Mouse (Mus musculus): ENCODE results near the gene Slc9a6.

The Slc9a6 gene

DNA sequence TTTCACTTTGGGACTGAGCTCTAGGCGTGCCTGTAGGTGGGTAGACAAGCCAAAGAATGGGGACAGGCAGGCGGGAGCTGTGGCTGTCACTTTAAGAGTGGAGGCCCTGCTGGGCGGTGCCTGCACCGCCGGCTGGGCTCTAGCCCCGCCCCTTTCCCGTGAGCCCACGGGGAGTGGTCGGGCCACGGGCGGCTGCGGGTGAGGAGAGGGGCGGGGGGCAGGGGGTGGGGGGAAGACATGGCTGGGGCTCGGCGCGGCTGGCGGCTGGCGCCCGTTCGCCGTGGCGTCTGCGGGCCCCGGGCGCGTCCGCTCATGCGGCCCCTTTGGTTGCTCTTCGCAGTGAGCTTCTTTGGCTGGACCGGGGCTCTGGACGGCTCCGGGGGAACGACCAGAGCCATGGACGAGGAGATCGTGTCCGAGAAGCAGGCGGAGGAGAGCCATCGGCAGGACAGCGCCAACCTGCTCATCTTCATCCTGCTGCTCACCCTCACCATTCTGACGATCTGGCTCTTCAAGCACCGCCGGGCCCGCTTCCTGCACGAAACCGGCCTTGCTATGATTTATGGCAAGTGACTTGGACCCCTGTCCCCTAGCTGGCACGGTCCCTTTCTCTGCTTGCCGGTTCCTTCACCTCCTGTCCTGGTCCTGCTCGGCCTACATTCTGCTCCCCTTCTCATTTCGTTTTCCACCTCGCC is at the start of gene Slc9a6:
Slc9a6 (plus strand) TSS at position 135 of the 695 bp plus-strand sequence.
- in situ Hi-C loops (cut with MboI, MseI): no loop called here

DNA sequence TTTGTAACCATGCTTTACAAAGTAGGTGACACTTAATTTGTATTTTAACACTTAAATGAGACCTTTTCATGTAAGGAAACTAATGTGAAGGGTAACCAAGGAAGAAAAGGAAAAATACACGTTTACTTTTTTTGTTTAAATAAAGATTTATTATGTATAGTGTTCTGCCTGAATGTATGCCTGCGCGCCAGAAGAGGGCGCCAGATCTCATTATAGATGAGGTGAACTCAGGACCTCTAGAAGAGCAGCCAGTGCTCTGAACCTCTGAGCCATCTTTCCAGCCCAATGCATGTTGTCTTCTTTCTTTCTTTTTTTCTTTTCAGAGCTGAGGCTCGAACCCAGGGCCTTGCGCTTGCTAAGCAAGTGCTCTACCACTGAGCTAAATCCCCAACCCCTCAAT is 37.1 kb upstream of the Slc9a6 start:
- in situ Hi-C loops (cut with MboI, MseI): no loop called here

GRCm38 (mm10) chrX:56578200-56578599 is 31.4 kb upstream of the Slc9a6 start:
- in situ Hi-C loops (cut with MboI, MseI): no loop called here

DNA sequence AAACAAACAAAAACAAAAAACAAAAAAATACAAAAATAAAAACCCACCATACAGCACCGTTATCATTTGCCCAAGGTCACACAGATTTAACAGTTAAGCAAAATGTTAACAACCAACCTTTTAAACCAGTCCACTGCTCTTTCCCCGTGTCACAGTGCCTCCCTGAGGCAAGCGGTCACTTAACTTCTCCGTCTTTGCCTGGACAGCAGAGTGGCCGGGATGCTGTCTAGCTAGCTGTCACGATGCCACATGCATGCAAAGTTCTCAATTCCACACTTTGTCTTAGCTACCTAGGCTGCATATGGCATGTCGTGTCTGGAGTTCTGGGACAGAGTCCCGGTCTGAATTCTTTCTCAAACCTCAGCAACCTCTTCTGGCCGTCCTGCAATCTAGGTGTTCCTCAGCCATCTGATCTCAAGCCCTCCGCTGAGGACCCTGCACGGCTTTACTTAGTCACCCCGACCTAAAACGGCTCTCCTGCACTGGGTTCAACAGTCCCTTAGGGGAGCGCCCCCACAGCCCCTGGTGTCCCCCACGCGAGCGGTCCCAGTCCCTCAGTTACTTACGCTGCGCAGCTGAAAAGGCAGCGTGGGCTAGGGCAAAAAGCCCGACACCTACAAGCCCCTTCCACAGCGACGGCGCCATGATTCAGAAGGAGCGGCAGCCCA is 12.2 kb upstream of the Slc9a6 start:
- in situ Hi-C loops (cut with MboI, MseI): no loop called here

DNA sequence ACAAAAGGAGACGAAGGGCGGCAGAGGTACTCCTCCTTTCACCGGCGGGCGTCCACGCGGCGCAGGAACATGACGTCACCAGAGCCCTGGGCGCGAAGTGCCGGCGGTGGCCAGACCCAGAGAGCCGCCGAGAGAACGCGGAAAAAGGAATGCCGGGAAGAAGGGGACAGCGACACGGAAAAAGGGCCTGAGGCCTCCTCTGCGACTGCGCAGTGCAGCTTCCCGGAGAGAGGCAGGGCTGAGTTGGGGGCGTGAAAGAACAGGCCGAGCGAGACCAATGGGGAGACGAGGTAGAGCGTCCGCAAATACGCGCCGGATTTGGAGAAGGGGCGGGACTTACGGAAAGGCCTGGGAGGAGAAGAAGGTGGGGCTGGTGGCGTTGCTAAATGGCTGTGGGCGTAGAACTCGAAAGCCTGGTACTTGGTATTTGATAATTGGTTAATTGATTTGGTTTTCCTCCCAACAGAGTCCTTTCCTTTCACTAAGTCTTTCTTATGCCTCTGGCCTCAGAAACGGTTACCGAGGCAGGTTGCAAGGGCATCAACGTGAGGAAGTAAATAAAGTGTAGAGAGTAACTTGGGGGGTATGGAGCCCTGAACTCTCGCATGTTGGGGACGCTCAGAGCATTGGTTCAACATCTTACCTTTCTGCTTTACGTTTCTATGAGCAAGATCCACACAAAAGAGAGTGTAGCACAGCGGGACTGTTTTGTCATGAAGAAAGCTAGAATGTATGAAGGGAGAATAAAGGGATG is 11.5 kb upstream of the Slc9a6 start, which contains the start of gene Mmgt1:
Mmgt1 (minus strand) TSS at position 183 of the 754 bp plus-strand sequence.
- in situ Hi-C loops (cut with MboI, MseI): no loop called here

DNA sequence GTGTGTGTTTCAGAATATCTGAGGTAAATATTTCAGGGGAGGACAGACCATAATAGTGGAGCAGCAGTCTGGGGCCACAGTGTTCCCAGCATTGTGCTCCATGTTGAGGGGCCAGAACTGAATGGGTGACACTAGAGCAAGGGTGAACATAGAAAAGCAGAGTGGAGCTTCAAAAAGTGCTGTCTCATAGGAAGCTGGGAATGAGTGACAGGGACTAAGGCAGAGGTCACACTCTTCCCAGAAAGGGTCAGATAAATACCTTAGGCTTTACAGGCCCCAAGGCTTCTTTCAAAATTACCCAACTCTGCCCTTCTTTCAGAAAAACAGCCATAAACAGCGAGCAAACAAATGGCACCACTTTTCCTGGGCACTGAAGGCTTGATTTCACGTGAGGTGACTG is 3.0 kb upstream of the Slc9a6 start:
- in situ Hi-C loops (cut with MboI, MseI): no loop called here

- in situ Hi-C loops (cut with MboI, MseI): no loop called here
Observed at GRCm38 (mm10) chrX:56607032-56607710, 2.4 kb upstream of the Slc9a6 start.

DNA sequence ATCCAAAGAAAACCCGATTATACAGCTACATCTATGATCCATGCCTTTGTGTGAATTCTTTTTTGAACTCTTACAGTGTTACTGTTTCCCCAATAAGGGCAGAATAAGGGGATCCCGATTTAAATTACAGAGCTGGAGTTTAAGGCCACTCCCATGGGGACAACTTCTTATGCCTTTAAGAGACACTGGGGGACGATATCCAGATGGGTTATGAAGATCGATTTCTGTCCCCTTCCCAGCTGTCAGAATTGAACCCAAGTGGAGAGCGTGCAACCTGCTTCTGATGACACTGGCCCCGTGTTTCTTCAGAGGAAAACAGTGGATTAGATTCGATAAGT is 303 bp upstream of the Slc9a6 start:
- in situ Hi-C loops (cut with MboI, MseI): no loop called here

DNA sequence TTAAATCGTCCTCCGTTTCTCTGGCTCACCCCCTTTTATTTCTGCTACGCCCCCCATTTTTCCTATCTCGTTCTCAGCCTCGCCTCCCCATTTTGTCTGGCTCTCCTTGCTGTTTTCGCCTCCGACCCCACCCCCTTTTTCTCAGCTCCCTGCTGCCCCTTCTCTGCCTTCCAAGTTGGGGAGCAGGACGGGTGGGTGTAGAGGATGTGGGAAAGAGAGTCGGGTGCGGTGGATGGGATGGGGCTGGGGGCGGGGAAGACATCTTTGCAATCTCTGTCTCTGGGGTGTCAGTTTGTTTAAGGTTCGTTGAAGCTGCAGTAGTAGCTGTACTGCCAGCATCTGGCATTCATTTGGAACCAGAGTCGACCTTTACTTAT is 749 bp downstream of the Slc9a6 start:
- in situ Hi-C loops (cut with MboI, MseI): no loop called here

GRCm38 (mm10) chrX:56615236-56615635 is 5.7 kb downstream of the Slc9a6 start:
- in situ Hi-C loops (cut with MboI, MseI): no loop called here

DNA sequence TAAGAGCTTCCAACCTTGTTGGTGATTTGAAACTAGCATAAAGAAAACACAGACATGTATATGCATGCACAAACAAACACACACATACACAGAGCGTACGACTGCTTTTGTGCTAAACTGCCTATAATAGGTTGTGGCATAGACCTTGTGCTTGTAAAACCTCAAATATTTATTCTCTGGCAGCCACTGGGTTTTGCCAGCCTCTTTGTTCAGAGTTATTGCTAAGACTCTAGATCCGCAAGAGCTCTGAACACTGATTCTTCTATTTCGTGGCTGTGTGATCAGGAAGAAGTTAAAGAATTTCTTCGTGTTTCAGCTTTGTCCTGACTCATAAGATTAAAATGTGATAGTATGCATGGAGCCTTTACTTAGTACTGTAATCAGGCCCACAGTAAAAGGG is 26.6 kb downstream of the Slc9a6 start:
- in situ Hi-C loops (cut with MboI, MseI): no loop called here

- in situ Hi-C loops (cut with MboI, MseI): no loop called here
Observed at GRCm38 (mm10) chrX:56640066-56640465, 30.5 kb downstream of the Slc9a6 start.

- in situ Hi-C loops (cut with MboI, MseI): no loop called here
Observed at GRCm38 (mm10) chrX:56649549-56650354, 40.2 kb downstream of the Slc9a6 start.

DNA sequence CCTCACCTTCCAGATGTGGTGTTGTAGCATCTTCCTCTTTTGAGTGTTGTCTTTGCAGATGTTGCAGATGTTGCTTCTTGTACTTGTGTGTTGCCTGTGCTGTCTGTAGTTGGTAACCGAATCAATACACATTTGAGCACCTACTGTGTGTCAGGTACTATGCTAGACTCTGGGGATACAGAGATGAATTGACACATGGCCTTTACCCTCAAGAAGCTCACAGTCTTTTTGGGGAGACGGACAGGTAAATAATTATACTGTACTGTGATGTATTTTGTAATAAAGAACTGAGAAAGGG is 40.7 kb downstream of the Slc9a6 start:
- in situ Hi-C loops (cut with MboI, MseI): no loop called here

GRCm38 (mm10) chrX:56650885-56651284 is 41.3 kb downstream of the Slc9a6 start:
- in situ Hi-C loops (cut with MboI, MseI): no loop called here

DNA sequence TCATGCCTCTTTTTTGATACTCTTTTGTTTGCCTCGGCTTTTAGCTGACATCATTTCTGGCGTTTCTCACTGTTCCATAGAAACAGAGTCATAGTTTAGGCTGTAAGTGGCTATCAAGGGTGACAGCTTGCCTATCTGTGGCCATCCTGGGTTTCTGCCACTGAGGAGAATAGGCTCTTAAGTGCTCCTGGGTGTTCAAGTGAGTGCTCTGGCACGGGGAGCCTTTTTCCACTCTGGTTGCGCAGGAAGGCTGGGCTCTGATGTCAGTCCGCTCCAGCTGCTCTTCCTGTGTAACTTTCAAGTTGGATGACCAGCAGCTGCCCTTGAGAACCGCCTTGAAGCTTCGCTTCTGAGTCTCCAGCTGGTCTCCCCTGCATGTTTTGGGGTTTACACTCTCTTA is 42.2 kb downstream of the Slc9a6 start:
- in situ Hi-C loops (cut with MboI, MseI): no loop called here

- in situ Hi-C loops (cut with MboI, MseI): no loop called here
Observed at GRCm38 (mm10) chrX:56655686-56656085, 46.1 kb downstream of the Slc9a6 start.

DNA sequence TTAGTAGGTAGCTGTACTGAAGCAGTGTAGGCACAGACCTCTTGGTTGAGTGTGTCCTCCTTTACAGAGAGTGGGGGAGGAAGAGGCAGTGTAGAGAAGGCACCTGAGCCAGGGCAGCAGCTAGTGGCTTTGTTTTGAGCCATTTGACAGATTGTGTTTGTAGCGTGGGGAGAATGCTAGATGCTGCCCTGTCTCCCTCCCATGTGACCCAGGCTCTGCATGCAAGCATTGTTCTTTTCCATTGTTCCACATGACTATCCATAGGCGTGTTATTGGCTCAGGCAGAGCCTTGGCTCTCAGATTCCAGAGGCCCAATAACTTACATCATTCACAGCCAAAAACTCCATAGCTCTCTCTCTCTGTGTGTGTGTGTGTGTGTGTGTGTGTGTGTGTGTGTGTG is 49.7 kb downstream of the Slc9a6 start:
- in situ Hi-C loops (cut with MboI, MseI): no loop called here

DNA sequence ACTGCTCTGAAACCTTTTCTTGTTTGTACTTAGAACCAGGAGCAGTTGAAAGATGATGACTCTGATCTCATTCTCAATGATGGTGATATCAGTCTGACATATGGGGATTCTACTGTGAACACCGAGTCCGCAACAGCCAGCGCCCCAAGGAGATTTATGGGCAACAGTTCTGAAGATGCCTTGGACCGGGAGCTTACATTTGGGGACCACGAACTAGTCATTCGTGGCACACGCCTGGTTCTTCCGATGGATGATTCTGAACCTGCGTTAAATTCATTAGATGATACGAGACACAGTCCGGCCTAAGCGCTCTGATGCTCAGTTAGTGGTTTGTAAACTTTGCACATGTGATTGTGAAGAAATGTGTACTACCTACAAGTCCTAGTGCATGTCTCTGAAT is 51.6 kb downstream of the Slc9a6 start:
- in situ Hi-C loops (cut with MboI, MseI): no loop called here

GRCm38 (mm10) chrX:56662316-56662715 is 52.8 kb downstream of the Slc9a6 start:
- in situ Hi-C loops (cut with MboI, MseI): no loop called here

- in situ Hi-C loops (cut with MboI, MseI): no loop called here
Observed at GRCm38 (mm10) chrX:56663377-56663776, 53.8 kb downstream of the Slc9a6 start.

Data from T-helper 17 cell (primary cell).